Mouse (Mus musculus): ENCODE results near the gene Gdf9. TPM values are rescaled to one million over a fixed set of nuclear protein-coding genes. Genes with fewer than 3 reads are reported as not detected.

The Gdf9 gene
- polyA plus RNA-seq (2015; fragmentation: Nextera tagmentation; extraction: Ambion mirVana): 0.12 and 0.28 TPM in 2 replicates

DNA sequence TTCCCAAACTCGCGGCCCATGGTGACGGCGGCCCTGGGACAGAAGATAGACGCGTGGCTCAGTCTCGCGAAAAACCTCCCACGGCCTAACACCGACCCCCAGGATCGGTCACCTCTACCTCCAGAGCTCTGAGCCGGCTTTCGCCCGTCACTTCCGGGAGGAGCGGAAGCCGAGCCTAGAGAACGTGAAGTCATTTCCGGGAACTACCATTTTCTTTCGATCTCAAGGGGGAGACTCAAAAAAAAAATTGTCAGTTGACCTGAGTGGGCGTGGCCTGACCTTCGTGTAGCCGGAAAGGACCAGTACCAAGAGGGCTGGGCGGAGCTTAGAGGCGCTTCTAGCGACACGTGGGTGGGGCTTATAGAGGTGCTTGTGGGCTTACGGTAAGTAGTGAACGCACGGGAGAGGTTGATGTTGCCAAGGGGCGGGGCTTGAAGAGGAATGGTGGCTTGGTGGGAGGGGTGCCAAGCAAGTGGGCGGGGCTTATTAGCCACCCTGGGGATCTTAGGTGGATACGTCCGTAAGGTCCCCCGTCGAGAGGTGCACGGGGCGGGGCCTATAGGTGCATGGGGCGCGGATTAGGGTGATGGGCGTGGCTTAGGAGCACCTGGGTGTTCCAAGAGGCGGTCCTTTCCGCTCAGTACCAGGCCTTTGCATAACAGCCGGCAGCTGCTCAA, at the start of gene Gdf9, which contains the start of gene Uqcrq:
Gdf9 (plus strand) TSS at position 354 of the 677 bp plus-strand sequence.
Uqcrq (minus strand) TSS at position 162 of the 677 bp plus-strand sequence.
- H3K27me3 ChIP-seq: no peaks in the 10 kb centered on the region
- H3K9me3 ChIP-seq (replicated peaks): no peaks in the 10 kb centered on the region
- DNase-seq (peak; percentile 100), ATAC-seq (ENCODE audit: low read depth) (peak; percentile 90)
- peak within 1 kb of the TSS; percentile 85 for H3K4me2 ChIP-seq
- peaks cover 52% of the 10 kb centered on the region for H3K4me1 ChIP-seq (replicated peaks)
- peak within 1 kb of the TSS; percentile 89 for H3K9ac ChIP-seq
- peaks cover 20% of the 10 kb centered on the region for H3K36me3 ChIP-seq
- peak within 1 kb of the TSS; percentile 88 for H3K27ac ChIP-seq
- peak within 1 kb of the TSS; percentile 84 for H3K4me3 ChIP-seq (replicated peaks)
- under 1% methylated on average over 44 of the region's 44 CpGs for WGBS (ENCODE audit: insufficient replicate concordance)

DNA sequence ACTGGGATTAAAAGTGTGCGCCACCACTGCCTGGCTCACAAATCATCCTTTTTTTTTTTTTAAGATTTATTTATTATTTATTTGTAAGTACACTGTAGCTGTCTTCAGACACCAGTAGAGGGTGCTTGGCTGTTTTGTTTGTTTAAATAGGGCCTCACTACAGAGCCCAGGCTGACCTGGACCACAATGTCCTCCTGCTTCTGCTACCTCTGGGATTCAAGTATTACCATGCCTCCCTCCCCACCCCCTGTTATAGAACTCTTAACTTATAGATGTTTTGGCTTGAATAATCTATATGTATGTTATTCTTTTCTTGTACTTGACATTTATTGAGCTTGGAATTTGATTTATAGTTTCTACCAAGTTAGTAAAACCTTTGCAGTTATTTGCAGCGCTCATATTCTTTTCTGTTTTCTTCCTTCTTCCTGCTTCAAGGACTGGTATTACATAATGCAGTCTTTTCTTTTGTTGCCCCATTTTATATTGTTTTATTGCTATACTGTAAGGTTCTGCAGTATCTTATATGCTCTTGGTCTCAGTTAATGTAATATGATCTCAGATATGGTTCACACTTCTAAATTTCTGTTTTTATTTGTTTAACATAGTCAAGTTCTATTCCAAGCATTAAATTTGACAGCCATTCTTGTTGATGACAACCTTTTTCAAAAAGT, 46.9 kb upstream of the Gdf9 start:
- 90% methylated on average over 2 of the region's 2 CpGs for WGBS (ENCODE audit: insufficient replicate concordance)
- peaks cover 7% of the 10 kb centered on the region for H3K4me1 ChIP-seq (replicated peaks)
- no peak overlapping the region for H3K4me2 ChIP-seq
- H3K4me3 ChIP-seq (replicated peaks): no peak overlapping the region
- H3K27me3 ChIP-seq: no peaks in the 10 kb centered on the region
- no peak for ATAC-seq (ENCODE audit: low read depth)
- peaks cover 33% of the 10 kb centered on the region for H3K36me3 ChIP-seq
- no peak overlapping the region for H3K27ac ChIP-seq
- no peak overlapping the region for H3K9ac ChIP-seq
- no peaks in the 10 kb centered on the region for H3K9me3 ChIP-seq (replicated peaks)
- DNase-seq: no peak

- Histone ChIP-seq H3K4me2 (no peak overlapping the region), H3K27me3 (no peaks in the 10 kb centered on the region), H3K4me3 (replicated peaks) (no peak overlapping the region), H3K9me3 (replicated peaks) (no peaks in the 10 kb centered on the region), H3K36me3 (peaks cover 35% of the 10 kb centered on the region), H3K9ac (no peak overlapping the region), H3K27ac (no peak overlapping the region), H3K4me1 (replicated peaks) (no peaks in the 10 kb centered on the region)
- ATAC-seq (ENCODE audit: low read depth) (no peak), DNase-seq (no peak)
- WGBS (ENCODE audit: insufficient replicate concordance): 39% methylated on average over 1 of the region's 1 CpGs
Measured at GRCm38 (mm10) chr11:53393856-53394255, 37.0 kb upstream of the Gdf9 start.

- Histone ChIP-seq H3K27ac (no peak overlapping the region), H3K9ac (no peak overlapping the region), H3K4me3 (replicated peaks) (no peak overlapping the region), H3K9me3 (replicated peaks) (no peaks in the 10 kb centered on the region), H3K4me1 (replicated peaks) (peaks cover 11% of the 10 kb centered on the region), H3K27me3 (no peaks in the 10 kb centered on the region), H3K36me3 (peaks cover 68% of the 10 kb centered on the region), H3K4me2 (no peak overlapping the region)
- no peak for ATAC-seq (ENCODE audit: low read depth)
- DNase-seq: no peak
- WGBS (ENCODE audit: insufficient replicate concordance): 53% methylated on average over 1 of the region's 1 CpGs
Measured at GRCm38 (mm10) chr11:53403638-53404037, 27.2 kb upstream of the Gdf9 start.

DNA sequence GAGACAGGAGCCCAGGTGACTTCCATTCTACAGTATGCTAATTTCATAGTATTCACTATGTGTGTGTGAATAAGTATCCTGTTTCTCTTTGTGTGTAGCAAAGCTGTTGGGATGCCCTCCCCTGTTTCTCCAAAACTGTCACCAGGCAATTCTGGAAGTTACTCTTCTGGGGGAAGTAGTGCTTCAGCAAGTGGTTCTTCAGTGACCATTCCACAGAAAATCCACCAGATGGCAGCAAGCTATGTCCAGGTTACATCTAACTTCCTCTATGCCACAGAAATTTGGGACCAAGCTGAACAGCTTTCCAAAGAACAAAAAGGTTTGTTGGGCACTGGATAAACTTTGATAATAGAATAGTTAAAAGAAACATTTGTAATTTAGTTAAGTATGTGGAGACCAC, 19.1 kb upstream of the Gdf9 start:
- H3K4me2 ChIP-seq: no peak overlapping the region
- H3K27ac ChIP-seq: no peak overlapping the region
- ATAC-seq (ENCODE audit: low read depth) (no peak), DNase-seq (no peak)
- H3K36me3 ChIP-seq: peaks cover 69% of the 10 kb centered on the region
- H3K9ac ChIP-seq: no peak overlapping the region
- no peaks in the 10 kb centered on the region for H3K4me1 ChIP-seq (replicated peaks)
- no peaks in the 10 kb centered on the region for H3K27me3 ChIP-seq
- no peak overlapping the region for H3K4me3 ChIP-seq (replicated peaks)
- H3K9me3 ChIP-seq (replicated peaks): no peaks in the 10 kb centered on the region

- no peak overlapping the region for H3K27ac ChIP-seq
- H3K4me3 ChIP-seq (replicated peaks): no peak overlapping the region
- WGBS (ENCODE audit: insufficient replicate concordance): 85% methylated on average over 4 of the region's 4 CpGs
- 0 out of 2 replicates have a peak, but pooled peaks cover 2% of the 10 kb centered on the region for H3K4me1 ChIP-seq (replicated peaks)
- H3K4me2 ChIP-seq: no peak overlapping the region
- peaks cover 64% of the 10 kb centered on the region for H3K36me3 ChIP-seq
- no peak overlapping the region for H3K9ac ChIP-seq
- ATAC-seq (ENCODE audit: low read depth) (no peak), DNase-seq (no peak)
- H3K27me3 ChIP-seq: no peaks in the 10 kb centered on the region
- no peaks in the 10 kb centered on the region for H3K9me3 ChIP-seq (replicated peaks)
Measured at GRCm38 (mm10) chr11:53413871-53414270, 17.0 kb upstream of the Gdf9 start.

DNA sequence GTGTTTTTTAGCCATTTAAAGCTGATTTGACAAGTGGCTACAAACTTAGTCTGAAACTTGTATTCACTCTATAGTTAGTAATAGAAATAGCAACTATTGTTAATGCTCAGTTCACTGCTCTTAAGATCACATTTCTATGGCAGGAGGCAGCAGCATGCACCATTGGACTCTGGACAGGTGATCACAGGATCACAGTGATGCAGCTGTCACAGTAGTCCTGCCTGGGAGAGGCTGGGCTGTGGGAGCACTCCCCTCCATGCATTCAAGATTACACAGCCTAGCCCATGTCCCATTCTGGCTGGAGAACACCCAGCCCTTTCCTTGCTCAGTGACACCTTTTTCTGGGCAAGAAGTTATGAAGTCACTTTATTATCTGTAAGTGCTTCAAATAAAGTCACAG, 12.8 kb upstream of the Gdf9 start:
- H3K4me1 ChIP-seq (replicated peaks): 0 out of 2 replicates have a peak, but pooled peaks cover 2% of the 10 kb centered on the region
- H3K36me3 ChIP-seq: peaks cover 38% of the 10 kb centered on the region
- ATAC-seq (ENCODE audit: low read depth) (no peak), DNase-seq (no peak)
- H3K27ac ChIP-seq: no peak overlapping the region
- H3K4me2 ChIP-seq: no peak overlapping the region
- no peaks in the 10 kb centered on the region for H3K9me3 ChIP-seq (replicated peaks)
- no peak overlapping the region for H3K4me3 ChIP-seq (replicated peaks)
- H3K9ac ChIP-seq: no peak overlapping the region
- H3K27me3 ChIP-seq: no peaks in the 10 kb centered on the region

GRCm38 (mm10) chr11:53423036-53423435, 7.8 kb upstream of the Gdf9 start, which contains the start of gene Leap2:
TSS of gene Leap2 (minus strand) at chr11:53423170.
- peak within 1 kb of the TSS; percentile 62 for H3K27ac ChIP-seq
- H3K9me3 ChIP-seq (replicated peaks): no peaks in the 10 kb centered on the region
- peaks cover 10% of the 10 kb centered on the region for H3K36me3 ChIP-seq
- H3K4me3 ChIP-seq (replicated peaks): peak within 1 kb of the TSS; percentile 29
- peak; percentile 66 for ATAC-seq (ENCODE audit: low read depth)
- 58% methylated on average over 4 of the region's 4 CpGs for WGBS (ENCODE audit: insufficient replicate concordance)
- H3K9ac ChIP-seq: no peak within 1 kb of the TSS
- H3K4me2 ChIP-seq: peak within 1 kb of the TSS; percentile 39
- peaks cover 11% of the 10 kb centered on the region; the same call in 1 of the 2 replicates for H3K4me1 ChIP-seq (replicated peaks)
- DNase-seq: no peak
- H3K27me3 ChIP-seq: no peaks in the 10 kb centered on the region

GRCm38 (mm10) chr11:53424826-53425225, 6.0 kb upstream of the Gdf9 start:
- no peak for ATAC-seq (ENCODE audit: low read depth)
- Histone ChIP-seq H3K9ac (no peak overlapping the region), H3K4me2 (no peak overlapping the region), H3K9me3 (replicated peaks) (no peaks in the 10 kb centered on the region), H3K27ac (0 out of 2 replicates have a peak overlapping the region, but pooled peaks have one; percentile 58), H3K36me3 (peaks cover 20% of the 10 kb centered on the region), H3K4me1 (replicated peaks) (peaks cover 26% of the 10 kb centered on the region), H3K4me3 (replicated peaks) (no peak overlapping the region), H3K27me3 (no peaks in the 10 kb centered on the region)
- WGBS (ENCODE audit: insufficient replicate concordance): 60% methylated on average over 2 of the region's 2 CpGs
- DNase-seq: no peak

GRCm38 (mm10) chr11:53425251-53425650, 5.6 kb upstream of the Gdf9 start:
- Histone ChIP-seq H3K9ac (no peak overlapping the region), H3K4me1 (replicated peaks) (peaks cover 30% of the 10 kb centered on the region), H3K4me3 (replicated peaks) (no peak overlapping the region), H3K27ac (peak overlapping the region; percentile 58), H3K9me3 (replicated peaks) (no peaks in the 10 kb centered on the region), H3K4me2 (no peak overlapping the region), H3K27me3 (no peaks in the 10 kb centered on the region), H3K36me3 (peaks cover 20% of the 10 kb centered on the region)
- DNase-seq (no peak), ATAC-seq (ENCODE audit: low read depth) (no peak)
- 59% methylated on average over 3 of the region's 3 CpGs for WGBS (ENCODE audit: insufficient replicate concordance)

GRCm38 (mm10) chr11:53425711-53426255, 5.0 kb upstream of the Gdf9 start:
- H3K4me3 ChIP-seq (replicated peaks): no peak overlapping the region
- no peaks in the 10 kb centered on the region for H3K27me3 ChIP-seq
- H3K36me3 ChIP-seq: peaks cover 20% of the 10 kb centered on the region
- 69% methylated on average over 6 of the region's 6 CpGs for WGBS (ENCODE audit: insufficient replicate concordance)
- no peak overlapping the region for H3K4me2 ChIP-seq
- ATAC-seq (ENCODE audit: low read depth): no peak
- peaks cover 30% of the 10 kb centered on the region for H3K4me1 ChIP-seq (replicated peaks)
- H3K9ac ChIP-seq: no peak overlapping the region
- DNase-seq: no peak
- no peaks in the 10 kb centered on the region for H3K9me3 ChIP-seq (replicated peaks)
- H3K27ac ChIP-seq: peak overlapping the region; percentile 58; the same call in 1 of the 2 replicates
